Mouse (Mus musculus): Measurements from ENCODE around the gene Gpsm3. TPM values are rescaled to one million over a fixed set of nuclear protein-coding genes. Genes with fewer than 3 reads are reported as not detected.

Gene Gpsm3
- polyA plus RNA-seq, 1 experiment from 2014 or later, result 7.5 TPM

DNA sequence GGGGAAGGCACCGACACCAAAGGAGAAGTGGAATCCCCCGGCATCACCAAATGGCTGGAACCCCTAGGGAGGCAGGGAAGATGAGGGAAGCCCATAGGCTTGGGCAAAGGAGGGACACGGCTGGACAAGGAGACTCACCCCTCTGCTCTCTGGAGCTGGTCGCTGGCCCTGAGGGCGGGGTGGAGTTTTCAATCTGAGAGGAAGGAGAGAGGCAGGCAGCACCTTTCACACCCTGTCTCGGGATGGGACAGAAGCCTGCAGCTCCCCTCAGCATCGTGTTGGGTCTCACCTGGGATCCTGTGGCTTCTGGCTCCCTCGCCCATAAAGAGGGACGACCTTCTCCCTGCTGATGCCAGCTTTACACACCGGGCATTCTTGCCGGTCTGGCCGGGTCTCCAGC lies 12.2 kb downstream of the Gpsm3 start:
- H3K36me3 ChIP-seq (ENCODE audit: control insufficient read depth, insufficient read depth, low read length), result peaks cover 24% of the 10 kb centered on the region
- no peaks in the 10 kb centered on the region for H3K9me3 ChIP-seq (ENCODE audit: control insufficient read depth, low read length)
- H3K4me2 ChIP-seq (ENCODE audit: low read depth, low read length), result no peak overlapping the region; the same call in 1 of the 2 replicates
- no peak overlapping the region for H3K27ac ChIP-seq (replicated peaks; ENCODE audit: low read depth, low read length)
- H3K9ac ChIP-seq (ENCODE audit: low read depth, low read length), result peak overlapping the region; percentile 76; the same call in 1 of the 2 replicates
- H3K4me3 ChIP-seq (ENCODE audit: low read depth, low read length), result peak overlapping the region; percentile 64; the same call in 1 of the 2 replicates
- WGBS, result 87% methylated on average over 12 of the region's 12 CpGs
- peaks cover 21% of the 10 kb centered on the region for H3K4me1 ChIP-seq (ENCODE audit: control insufficient read depth, insufficient read depth, low read length)
- ATAC-seq (ENCODE audit: low read depth) (no peak), DNase-seq (ENCODE audit: low spot score) (no peak)
- H3K27me3 ChIP-seq (replicated peaks; ENCODE audit: control insufficient read depth, insufficient read depth, low read length), result no peaks in the 10 kb centered on the region

DNA sequence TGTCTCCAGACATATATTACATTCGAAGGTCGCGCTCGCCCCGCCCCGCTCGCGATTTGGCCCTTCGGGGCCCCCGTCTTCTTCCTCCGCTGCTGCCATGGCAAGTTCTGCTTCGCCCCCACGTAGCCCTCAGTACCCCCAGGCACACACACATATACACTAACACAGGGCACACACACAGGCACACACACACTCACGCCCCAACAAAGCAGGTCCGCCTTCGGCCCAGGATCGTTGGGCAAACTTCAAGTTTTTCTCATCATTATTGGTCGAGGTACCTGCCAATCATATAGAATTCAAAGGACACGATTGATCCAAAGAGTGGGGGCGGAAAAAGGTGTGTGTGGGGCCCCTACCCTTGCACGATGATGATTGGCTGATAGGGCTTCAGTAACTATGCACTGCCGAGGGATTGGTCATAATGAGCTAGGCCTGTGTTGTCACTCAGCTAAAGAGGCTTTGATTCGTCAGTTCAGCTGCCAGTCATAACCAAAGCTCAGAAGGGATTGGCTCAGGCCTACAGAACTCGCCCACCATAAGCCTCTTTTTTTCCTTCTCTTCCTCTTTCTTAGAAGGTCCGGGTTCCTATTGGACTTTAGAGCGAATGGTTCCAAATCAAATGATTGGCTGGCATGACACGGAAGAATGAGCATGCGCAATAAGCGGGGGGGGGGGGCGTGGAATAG lies 13.9 kb downstream of the Gpsm3 start, which contains the start of gene Rnf5:
TSS of gene Rnf5 (minus strand) at position 316 of the 686 bp plus-strand sequence.
- Histone ChIP-seq H3K9me3 (ENCODE audit: control insufficient read depth, low read length) (no peaks in the 10 kb centered on the region), H3K4me2 (ENCODE audit: low read depth, low read length) (peak within 1 kb of the TSS; percentile 90), H3K36me3 (ENCODE audit: control insufficient read depth, insufficient read depth, low read length) (peaks cover 21% of the 10 kb centered on the region), H3K27ac (replicated peaks; ENCODE audit: low read depth, low read length) (peak within 1 kb of the TSS; percentile 89), H3K4me1 (ENCODE audit: control insufficient read depth, insufficient read depth, low read length) (peaks cover 17% of the 10 kb centered on the region), H3K9ac (ENCODE audit: low read depth, low read length) (peak within 1 kb of the TSS; percentile 76), H3K27me3 (replicated peaks; ENCODE audit: control insufficient read depth, insufficient read depth, low read length) (no peaks in the 10 kb centered on the region), H3K4me3 (ENCODE audit: low read depth, low read length) (peak within 1 kb of the TSS; percentile 74)
- DNase-seq (ENCODE audit: low spot score), result peak; percentile 100
- under 1% methylated on average over 30 of the region's 30 CpGs for WGBS
- peak; percentile 96 for ATAC-seq (ENCODE audit: low read depth)

DNA sequence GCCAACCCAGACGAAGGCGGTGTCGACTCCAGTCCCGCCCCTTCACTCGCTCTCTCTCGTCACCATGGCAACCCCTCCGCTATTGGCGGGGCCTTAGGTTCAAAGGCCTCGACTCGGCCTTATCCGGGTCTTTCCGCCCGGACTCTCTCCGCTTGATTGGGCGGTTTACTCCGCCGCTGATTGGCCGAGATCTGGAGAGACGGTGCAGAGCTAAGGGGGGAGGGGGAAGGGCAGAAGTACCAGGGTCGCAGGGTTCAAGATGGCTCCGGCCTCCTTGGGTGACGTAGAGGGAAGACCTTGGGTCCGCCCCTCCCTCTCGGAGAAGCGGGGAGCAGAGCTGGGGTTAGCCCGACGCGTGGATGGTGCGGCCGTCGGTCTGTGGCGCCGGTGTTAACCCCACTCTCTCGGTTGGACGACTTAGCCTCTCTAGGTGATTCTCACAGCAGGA lies 14.5 kb downstream of the Gpsm3 start, which contains the start of gene Agpat1:
TSS of gene Agpat1 (plus strand) at position 202 of the 448 bp plus-strand sequence.
- peak within 1 kb of the TSS; percentile 74 for H3K4me3 ChIP-seq (ENCODE audit: low read depth, low read length)
- peak; percentile 87 for ATAC-seq (ENCODE audit: low read depth)
- no peaks in the 10 kb centered on the region for H3K27me3 ChIP-seq (replicated peaks; ENCODE audit: control insufficient read depth, insufficient read depth, low read length)
- peak within 1 kb of the TSS; percentile 90 for H3K4me2 ChIP-seq (ENCODE audit: low read depth, low read length)
- H3K4me1 ChIP-seq (ENCODE audit: control insufficient read depth, insufficient read depth, low read length), result peaks cover 17% of the 10 kb centered on the region
- H3K9ac ChIP-seq (ENCODE audit: low read depth, low read length), result peak within 1 kb of the TSS; percentile 91
- peak; percentile 100 for DNase-seq (ENCODE audit: low spot score)
- H3K36me3 ChIP-seq (ENCODE audit: control insufficient read depth, insufficient read depth, low read length), result peaks cover 21% of the 10 kb centered on the region
- H3K9me3 ChIP-seq (ENCODE audit: control insufficient read depth, low read length), result no peaks in the 10 kb centered on the region
- H3K27ac ChIP-seq (replicated peaks; ENCODE audit: low read depth, low read length), result peak within 1 kb of the TSS; percentile 89
- WGBS, result under 1% methylated on average over 31 of the region's 35 CpGs

GRCm38 (mm10) chr17:34604511-34605237 lies 15.1 kb downstream of the Gpsm3 start:
- Histone ChIP-seq H3K36me3 (ENCODE audit: control insufficient read depth, insufficient read depth, low read length) (peaks cover 21% of the 10 kb centered on the region), H3K4me1 (ENCODE audit: control insufficient read depth, insufficient read depth, low read length) (peaks cover 17% of the 10 kb centered on the region), H3K9me3 (ENCODE audit: control insufficient read depth, low read length) (no peaks in the 10 kb centered on the region), H3K9ac (ENCODE audit: low read depth, low read length) (peak overlapping the region; percentile 91), H3K4me3 (ENCODE audit: low read depth, low read length) (peak overlapping the region; percentile 74), H3K27me3 (replicated peaks; ENCODE audit: control insufficient read depth, insufficient read depth, low read length) (no peaks in the 10 kb centered on the region), H3K4me2 (ENCODE audit: low read depth, low read length) (peak overlapping the region; percentile 90), H3K27ac (replicated peaks; ENCODE audit: low read depth, low read length) (peak overlapping the region; percentile 89)
- 21% methylated on average over 24 of the region's 24 CpGs for WGBS
- no peak for DNase-seq (ENCODE audit: low spot score)
- no peak for ATAC-seq (ENCODE audit: low read depth)

GRCm38 (mm10) chr17:34605609-34606008 lies 16.0 kb downstream of the Gpsm3 start:
- H3K4me3 ChIP-seq (ENCODE audit: low read depth, low read length), result peak overlapping the region; percentile 74
- DNase-seq (ENCODE audit: low spot score), result peak; percentile 97
- peak; percentile 48 for ATAC-seq (ENCODE audit: low read depth)
- 0% methylated on average over 6 of the region's 30 CpGs for WGBS
- peak overlapping the region; percentile 90 for H3K4me2 ChIP-seq (ENCODE audit: low read depth, low read length)
- peak overlapping the region; percentile 89 for H3K27ac ChIP-seq (replicated peaks; ENCODE audit: low read depth, low read length)
- peak overlapping the region; percentile 91 for H3K9ac ChIP-seq (ENCODE audit: low read depth, low read length)
- H3K4me1 ChIP-seq (ENCODE audit: control insufficient read depth, insufficient read depth, low read length), result peaks cover 17% of the 10 kb centered on the region
- H3K27me3 ChIP-seq (replicated peaks; ENCODE audit: control insufficient read depth, insufficient read depth, low read length), result no peaks in the 10 kb centered on the region
- H3K36me3 ChIP-seq (ENCODE audit: control insufficient read depth, insufficient read depth, low read length), result peaks cover 14% of the 10 kb centered on the region
- H3K9me3 ChIP-seq (ENCODE audit: control insufficient read depth, low read length), result no peaks in the 10 kb centered on the region

- 14% methylated on average over 29 of the region's 32 CpGs for WGBS
- no peak for DNase-seq (ENCODE audit: low spot score)
Measured at GRCm38 (mm10) chr17:34606186-34607039, 16.8 kb downstream of the Gpsm3 start.

GRCm38 (mm10) chr17:34607997-34608396 lies 18.4 kb downstream of the Gpsm3 start:
- WGBS, result 79% methylated on average over 7 of the region's 7 CpGs
- Histone ChIP-seq H3K36me3 (ENCODE audit: control insufficient read depth, insufficient read depth, low read length) (peaks cover 24% of the 10 kb centered on the region), H3K4me3 (ENCODE audit: low read depth, low read length) (no peak overlapping the region), H3K27ac (replicated peaks; ENCODE audit: low read depth, low read length) (no peak overlapping the region), H3K9ac (ENCODE audit: low read depth, low read length) (no peak overlapping the region), H3K9me3 (ENCODE audit: control insufficient read depth, low read length) (no peaks in the 10 kb centered on the region), H3K27me3 (replicated peaks; ENCODE audit: control insufficient read depth, insufficient read depth, low read length) (no peaks in the 10 kb centered on the region), H3K4me2 (ENCODE audit: low read depth, low read length) (no peak overlapping the region), H3K4me1 (ENCODE audit: control insufficient read depth, insufficient read depth, low read length) (peaks cover 9% of the 10 kb centered on the region)
- DNase-seq (ENCODE audit: low spot score), result no peak
- ATAC-seq (ENCODE audit: low read depth), result no peak

More at GRCm38 (mm10) chr17:34606186-34607039, 16.8 kb downstream of the Gpsm3 start:
- no peaks in the 10 kb centered on the region for H3K9me3 ChIP-seq (ENCODE audit: control insufficient read depth, low read length)
- peak overlapping the region; percentile 91 for H3K9ac ChIP-seq (ENCODE audit: low read depth, low read length)
- peak overlapping the region; percentile 82 for H3K27ac ChIP-seq (replicated peaks; ENCODE audit: low read depth, low read length)
- peak overlapping the region; percentile 74 for H3K4me3 ChIP-seq (ENCODE audit: low read depth, low read length)
- H3K4me2 ChIP-seq (ENCODE audit: low read depth, low read length), result peak overlapping the region; percentile 90
- peaks cover 14% of the 10 kb centered on the region for H3K36me3 ChIP-seq (ENCODE audit: control insufficient read depth, insufficient read depth, low read length)
- peaks cover 17% of the 10 kb centered on the region for H3K4me1 ChIP-seq (ENCODE audit: control insufficient read depth, insufficient read depth, low read length)
- no peak for ATAC-seq (ENCODE audit: low read depth)
- no peaks in the 10 kb centered on the region for H3K27me3 ChIP-seq (replicated peaks; ENCODE audit: control insufficient read depth, insufficient read depth, low read length)

DNA sequence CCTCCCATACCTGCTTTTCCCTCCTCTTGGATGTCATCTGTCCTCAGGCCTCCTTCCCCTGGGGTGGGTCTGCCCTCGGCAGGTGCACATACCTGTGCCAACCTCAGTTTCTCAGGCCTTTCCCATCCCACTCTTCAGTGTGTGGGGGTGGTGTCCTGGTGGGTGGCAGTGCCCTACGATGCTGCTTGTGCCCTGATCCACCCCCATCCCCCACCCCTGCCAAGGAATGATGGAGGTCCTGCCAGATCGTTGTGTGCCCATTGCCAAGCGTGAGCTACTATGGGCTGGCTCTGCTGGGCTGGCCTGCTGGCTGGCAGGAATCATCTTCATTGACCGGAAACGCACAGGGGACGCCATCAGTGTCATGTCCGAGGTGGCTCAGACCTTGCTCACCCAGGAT lies 21.4 kb downstream of the Gpsm3 start:
- H3K9ac ChIP-seq (ENCODE audit: low read depth, low read length), result no peak overlapping the region
- 89% methylated on average over 8 of the region's 8 CpGs for WGBS
- no peak for ATAC-seq (ENCODE audit: low read depth)

More for the DNA sequence above, 21.4 kb downstream of the Gpsm3 start:
- Histone ChIP-seq H3K4me1 (ENCODE audit: control insufficient read depth, insufficient read depth, low read length) (no peaks in the 10 kb centered on the region), H3K36me3 (ENCODE audit: control insufficient read depth, insufficient read depth, low read length) (peaks cover 47% of the 10 kb centered on the region), H3K9me3 (ENCODE audit: control insufficient read depth, low read length) (no peaks in the 10 kb centered on the region), H3K4me3 (ENCODE audit: low read depth, low read length) (no peak overlapping the region), H3K4me2 (ENCODE audit: low read depth, low read length) (no peak overlapping the region), H3K27me3 (replicated peaks; ENCODE audit: control insufficient read depth, insufficient read depth, low read length) (no peaks in the 10 kb centered on the region), H3K27ac (replicated peaks; ENCODE audit: low read depth, low read length) (no peak overlapping the region)
- DNase-seq (ENCODE audit: low spot score), result no peak

Measured in embryonic facial prominence, embryonic 14.5 days (tissue).